Mouse (Mus musculus) kidney, postnatal 0 days (tissue): ENCODE data around the gene Serping1. TPM values are rescaled to one million over a fixed set of nuclear protein-coding genes. Genes with fewer than 3 reads are reported as not detected.
"Not testable (repeated sequence)": the region's sequence is repeated elsewhere in the genome, so short reads cannot be mapped to it uniquely, and the experiment has no call there.

Experiments used
- ATAC-seq: fragments of 200-750 bp; cut with Nextera tagmentation; replicated peaks from 2 replicates; pipeline ENCODE4 v1.8.0; 2017; ENCODE audit warnings: low read depth, moderate number of reproducible peaks, moderate TSS enrichment, moderate library complexity; ENCODE audit not compliant: low FRiP score
- DNase-seq: peaks from one replicate; pipeline ENCODE4 v3.0.0-alpha.2; 2016; ENCODE audit warnings: low spot score
- H3K27ac ChIP-seq: fragments of 300-500 bp; sonication (generic); 2 replicates; pipeline ENCODE4 v1.5.1; 2014; ENCODE audit warnings: mild to moderate bottlenecking
- H3K27me3 ChIP-seq: fragments of 300-500 bp; sonication (generic); 2 replicates; pipeline ENCODE4 v1.6.1; 2014; ENCODE audit warnings: low read length, mixed read lengths; ENCODE audit not compliant: insufficient read depth
- H3K36me3 ChIP-seq: fragments of 300-500 bp; sonication (generic); 2 replicates; pipeline ENCODE4 v1.6.1; 2014; ENCODE audit warnings: low read length, mixed read lengths; ENCODE audit not compliant: insufficient read depth
- H3K4me1 ChIP-seq: fragments of 300-500 bp; sonication (generic); replicated peaks from 2 replicates; pipeline ENCODE4 v1.6.1; 2014; ENCODE audit warnings: antibody characterized with exemption, low read length, mixed read lengths; ENCODE audit not compliant: insufficient read depth
- H3K4me2 ChIP-seq: fragments of 300-500 bp; sonication (generic); 2 replicates; pipeline ENCODE4 v1.6.1; 2014; ENCODE audit warnings: mild to moderate bottlenecking, low read length, moderate library complexity, mixed read lengths
- H3K4me3 ChIP-seq: fragments of 300-500 bp; sonication (generic); replicated peaks from 2 replicates; pipeline ENCODE4 v1.5.1; 2014; ENCODE audit warnings: low read depth, low read length
- H3K9ac ChIP-seq: fragments of 300-500 bp; sonication (generic); 2 replicates; pipeline ENCODE4 v1.6.1; 2014; ENCODE audit warnings: low read depth, low read length
- H3K9me3 ChIP-seq: fragments of 300-500 bp; sonication (generic); replicated peaks from 2 replicates; pipeline ENCODE4 v1.6.1; 2016; ENCODE audit warnings: low read length, inconsistent platforms, mixed read lengths
- CTCF ChIP-seq: IDR thresholded peaks from 2 replicates; pipeline ENCODE4 v1.5.1; 2016; ENCODE audit warnings: antibody characterized with exemption, low read depth, mild to moderate bottlenecking, moderate library complexity
- WGBS: fragments of 180-500 bp; shearing (Covaris S2); extraction: QIAGEN DNeasy Blood & Tissue Kit; methylation state at CpG from one replicate; pipeline ENCODE4 v1.1.7; 2014; 5-methylcytosine and 5-hydroxymethylcytosine counted together
- polyA plus RNA-seq: library from polyadenylated mRNA; unstranded; fragments of >200 nt; fragmentation: Nextera tagmentation; extraction: Ambion mirVana; gene quantifications from 2 replicates; pipeline ENCODE4 v1.2.1, GENCODE M21; 2015

Gene Serping1
- polyA plus RNA-seq, 1 experiment from 2014 or later = 156 TPM

DNA sequence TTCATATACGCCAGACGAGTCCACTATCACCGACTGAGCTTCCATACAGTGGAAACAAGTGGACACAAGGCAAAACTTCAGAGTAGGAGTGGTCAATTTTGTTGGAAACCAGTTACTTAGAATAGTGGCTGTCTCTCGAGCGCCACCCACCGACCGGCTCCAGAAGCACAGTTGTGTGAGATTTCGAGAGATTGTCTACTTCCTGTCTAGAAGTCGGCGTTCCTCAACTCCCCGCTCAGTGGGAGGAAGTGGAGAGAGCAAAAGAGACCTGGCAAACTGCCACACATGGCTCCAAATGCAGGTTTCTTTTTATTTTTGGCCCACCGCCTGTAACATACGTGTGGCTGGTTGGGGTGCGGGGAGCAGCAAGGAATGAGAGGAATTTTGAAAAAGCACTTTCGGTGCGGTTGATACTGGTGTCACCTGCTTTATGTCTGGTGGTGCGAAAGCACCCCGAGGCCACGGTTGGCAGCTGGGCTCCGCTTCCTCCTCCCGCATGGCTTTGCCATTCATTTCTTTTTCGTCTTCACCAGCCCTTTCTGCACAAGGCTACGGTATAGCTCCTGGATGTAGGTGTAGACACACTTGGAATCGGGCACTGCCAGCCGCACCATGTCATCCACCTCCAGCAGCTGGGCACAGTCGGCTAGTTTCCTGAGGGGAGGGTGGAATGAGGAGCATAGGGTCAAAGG, 35.8 kb upstream of the Serping1 start:
- TF ChIP-seq CTCF = peak; percentile 87
- no peak overlapping the region for H3K9ac ChIP-seq

DNA sequence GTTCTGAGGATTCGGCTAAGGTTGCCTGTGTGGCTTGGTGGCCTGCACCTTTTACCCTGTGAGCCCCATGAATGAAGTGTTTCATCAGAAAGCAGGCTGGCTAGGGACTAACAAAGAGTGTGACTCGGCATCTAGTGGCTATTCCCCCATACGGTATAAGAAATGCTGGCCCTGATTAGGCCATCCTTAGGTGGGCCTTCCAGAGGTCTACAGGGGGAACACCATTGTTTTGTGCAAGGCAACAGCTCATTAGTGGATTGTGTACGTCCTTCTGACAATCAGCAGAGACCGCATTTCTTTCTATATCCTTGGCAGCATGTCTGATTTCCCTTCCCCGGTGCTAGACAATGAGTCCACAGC, 35.3 kb upstream of the Serping1 start:
- Histone ChIP-seq H3K27ac (no peak overlapping the region), H3K4me2 (no peak overlapping the region), H3K4me3 (no peak overlapping the region), H3K36me3 (0 out of 2 replicates have a peak, but pooled peaks cover 4% of the 10 kb centered on the region), H3K27me3 (no peaks in the 10 kb centered on the region), H3K9ac (no peak overlapping the region), H3K9me3 (no peaks in the 10 kb centered on the region), H3K4me1 (no peaks in the 10 kb centered on the region)
- DNase-seq (no peak), ATAC-seq (peak; percentile 11; the same call in 1 of the 2 replicates)
- no peak for TF ChIP-seq CTCF
- WGBS = 77% methylated on average over 6 of the region's 6 CpGs

More for the DNA sequence above, 35.8 kb upstream of the Serping1 start:
- DNase-seq (peak; percentile 96), ATAC-seq (peak; percentile 81)
- Histone ChIP-seq H3K9me3 (no peaks in the 10 kb centered on the region), H3K4me1 (no peaks in the 10 kb centered on the region), H3K4me2 (peak overlapping the region; percentile 39), H3K36me3 (0 out of 2 replicates have a peak, but pooled peaks cover 4% of the 10 kb centered on the region), H3K27me3 (no peaks in the 10 kb centered on the region), H3K27ac (no peak overlapping the region), H3K4me3 (0 out of 2 replicates have a peak overlapping the region, but pooled peaks have one; percentile 1)
- 26% methylated on average over 26 of the region's 26 CpGs for WGBS

DNA sequence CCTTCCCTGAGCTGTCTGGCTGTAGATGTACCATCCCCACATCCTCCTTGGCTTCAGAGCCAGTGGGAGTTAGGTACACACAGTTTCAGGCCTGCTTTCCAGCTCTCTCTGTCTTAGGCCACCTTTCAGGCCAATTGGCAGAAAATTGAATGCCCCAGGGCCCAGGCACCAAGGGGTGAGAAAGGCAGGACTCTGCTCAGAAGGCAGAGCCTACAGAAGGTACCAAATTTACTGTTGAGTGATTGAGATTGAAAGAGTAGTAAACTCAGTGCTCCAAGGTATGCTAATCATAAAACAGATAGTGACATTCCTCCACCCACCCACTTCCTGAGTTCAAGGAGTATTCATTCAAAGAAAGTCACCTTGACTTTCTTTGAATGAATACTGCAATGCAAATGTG, 34.1 kb upstream of the Serping1 start:
- Histone ChIP-seq H3K4me1 (no peaks in the 10 kb centered on the region), H3K27ac (no peak overlapping the region), H3K4me3 (no peak overlapping the region), H3K4me2 (no peak overlapping the region), H3K36me3 (0 out of 2 replicates have a peak, but pooled peaks cover 4% of the 10 kb centered on the region), H3K27me3 (no peaks in the 10 kb centered on the region), H3K9ac (no peak overlapping the region), H3K9me3 (no peaks in the 10 kb centered on the region)
- DNase-seq = no peak
- ATAC-seq = no peak
- TF ChIP-seq CTCF = no peak

DNA sequence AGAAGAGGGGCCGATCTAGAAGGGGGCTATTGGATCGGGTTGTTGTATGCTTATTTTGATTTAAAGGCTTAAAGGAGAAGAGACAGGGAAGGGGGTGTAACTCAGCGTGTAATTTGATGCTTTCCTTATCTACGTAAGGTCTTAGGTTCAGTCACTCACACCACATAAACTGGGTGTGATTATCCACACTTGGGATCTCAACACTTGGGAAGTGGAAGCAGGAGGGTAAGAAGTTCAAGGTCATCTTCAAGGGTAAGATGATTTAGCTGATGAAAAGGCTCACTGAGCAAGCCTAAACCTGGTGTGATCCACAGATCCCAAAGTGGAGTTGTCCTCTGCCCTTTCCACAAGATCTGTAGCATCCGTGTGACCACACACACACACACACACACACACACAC, 31.3 kb upstream of the Serping1 start:
- Histone ChIP-seq H3K4me3 (no peak overlapping the region), H3K9ac (no peak overlapping the region), H3K27ac (no peak overlapping the region), H3K36me3 (0 out of 2 replicates have a peak, but pooled peaks cover 4% of the 10 kb centered on the region), H3K27me3 (no peaks in the 10 kb centered on the region), H3K4me1 (no peaks in the 10 kb centered on the region), H3K9me3 (no peaks in the 10 kb centered on the region), H3K4me2 (no peak overlapping the region)
- no peak for TF ChIP-seq CTCF
- DNase-seq (no peak), ATAC-seq (no peak)
- 53% methylated on average over 5 of the region's 5 CpGs for WGBS

DNA sequence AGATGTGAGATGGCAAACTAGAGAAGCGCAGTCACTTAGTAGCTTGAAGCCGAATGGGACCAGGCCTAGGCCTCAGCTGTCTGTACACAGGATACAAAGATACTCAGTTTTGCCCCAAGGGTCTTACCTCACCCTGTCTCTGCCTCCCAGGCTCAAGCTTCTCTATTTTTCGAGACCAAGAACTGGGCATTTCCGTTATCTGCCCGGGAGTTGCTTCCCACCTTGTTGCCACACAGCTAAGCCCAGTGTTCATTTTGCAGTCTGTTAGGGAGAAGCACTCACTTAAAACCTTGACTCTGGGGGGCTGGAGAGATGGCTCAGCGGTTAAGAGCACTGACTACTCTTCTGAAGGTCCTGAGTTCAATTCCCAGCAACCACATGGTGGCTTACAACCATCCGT, 28.7 kb upstream of the Serping1 start:
- TF ChIP-seq CTCF = no peak
- Histone ChIP-seq H3K27me3 (no peaks in the 10 kb centered on the region), H3K36me3 (0 out of 2 replicates have a peak, but pooled peaks cover under 1% of the 10 kb centered on the region), H3K9me3 (no peaks in the 10 kb centered on the region), H3K4me3 (no peak overlapping the region), H3K27ac (no peak overlapping the region), H3K4me1 (no peaks in the 10 kb centered on the region), H3K4me2 (no peak overlapping the region), H3K9ac (no peak overlapping the region)
- WGBS = 93% methylated on average over 7 of the region's 7 CpGs
- no peak for DNase-seq
- ATAC-seq = no peak

DNA sequence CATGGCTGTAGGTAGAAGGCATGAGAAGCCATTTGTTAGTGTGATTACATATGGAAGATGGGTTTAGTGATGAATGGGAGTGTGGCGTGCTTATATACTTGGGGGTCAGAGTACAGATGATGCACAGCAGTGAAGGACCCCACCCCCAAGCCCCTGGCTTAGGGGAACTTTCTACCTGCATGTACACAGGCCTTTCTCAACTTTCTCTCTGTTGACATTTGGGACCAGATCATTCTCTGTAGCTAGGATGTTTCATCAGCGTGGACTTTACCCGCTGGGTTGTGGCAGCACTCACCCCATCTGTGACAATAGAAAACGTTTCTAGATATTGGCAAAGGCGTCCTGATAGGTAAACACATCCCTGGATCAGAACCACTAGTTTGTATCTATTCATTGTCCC, 26.0 kb upstream of the Serping1 start:
- DNase-seq, ATAC-seq, H3K36me3 ChIP-seq, H3K4me1 ChIP-seq, H3K4me2 ChIP-seq, H3K4me3 ChIP-seq, H3K9ac ChIP-seq, H3K27ac ChIP-seq, H3K9me3 ChIP-seq, H3K27me3 ChIP-seq: not testable (repeated sequence)
- WGBS = 80% methylated on average over 4 of the region's 5 CpGs

DNA sequence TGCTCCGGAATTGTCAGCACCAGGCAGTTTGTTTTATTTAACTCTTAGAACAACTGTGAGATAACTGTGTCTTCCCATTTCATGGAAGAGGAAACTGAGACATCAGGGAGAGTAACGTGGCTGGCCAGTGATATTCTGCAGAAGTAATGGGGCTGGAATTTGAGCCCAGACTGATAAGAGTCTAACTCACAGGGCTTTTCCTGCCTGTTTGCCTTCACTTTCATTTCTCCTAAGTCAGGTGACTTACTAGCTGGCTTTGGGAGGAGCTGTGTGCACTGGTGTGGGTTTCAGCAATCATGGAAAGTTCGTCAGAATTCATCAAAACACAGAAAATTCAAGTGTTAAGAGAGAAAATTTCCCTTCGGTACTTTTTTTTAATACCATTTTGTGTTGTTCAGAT, 25.1 kb upstream of the Serping1 start:
- Histone ChIP-seq H3K36me3 (no peaks in the 10 kb centered on the region), H3K9me3 (no peaks in the 10 kb centered on the region), H3K4me3 (no peak overlapping the region), H3K9ac (no peak overlapping the region), H3K27ac (no peak overlapping the region), H3K4me2 (no peak overlapping the region), H3K4me1 (no peaks in the 10 kb centered on the region), H3K27me3 (no peaks in the 10 kb centered on the region)
- DNase-seq = no peak
- no peak for TF ChIP-seq CTCF
- no peak for ATAC-seq
- 76% methylated on average over 4 of the region's 4 CpGs for WGBS
